Mouse (Mus musculus): ENCODE measurements at regions not wholly inside any gene's neighbourhood (a gene's known extent, or its start where the extent isn't known, plus 50 kb on each side); places are given as distances from the start of the nearest gene placed in this dataset.

DNA sequence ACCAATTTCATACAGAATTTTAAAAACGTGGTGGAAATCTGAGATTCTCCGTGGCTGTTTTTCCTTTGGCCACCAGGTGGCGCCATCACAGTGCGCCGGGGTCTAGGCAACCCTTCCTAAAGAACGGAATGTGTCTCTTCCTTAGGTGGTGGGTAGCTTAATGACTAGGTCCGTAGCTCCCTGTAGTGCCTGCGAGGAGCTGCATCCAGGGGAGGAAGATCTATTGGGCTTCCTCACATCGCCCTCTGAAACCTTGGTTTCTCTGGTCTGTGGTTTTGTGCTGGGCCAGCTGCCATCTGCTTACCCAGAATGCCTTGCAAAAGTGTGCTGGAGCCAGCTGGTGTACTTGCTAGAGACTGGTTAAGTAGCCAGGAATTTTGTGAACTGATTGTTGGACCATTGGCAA lies 107.6 kb downstream of the Slc4a3 start:
- no peak for TF ChIP-seq ZKSCAN1 (IDR thresholded peaks at IDR 0.05; ENCODE audit: borderline replicate concordance, low read depth, low read length)
- TF ChIP-seq CTCF (conservative IDR thresholded peaks at IDR 0.05 in 1 of 2, IDR thresholded peaks at IDR 0.05 in 1 of 2; ENCODE audit: low read depth in 2 of 2, low read length in 2 of 2), result peak; percentile 64 to 81
- no peak for TF ChIP-seq TCF12 (IDR thresholded peaks at IDR 0.05; ENCODE audit: low read depth, low read length)
- TF ChIP-seq JUN (IDR thresholded peaks at IDR 0.05; ENCODE audit: insufficient read depth, low read depth, low read length), result no peak
- no peak for TF ChIP-seq HCFC1 (IDR thresholded peaks at IDR 0.05; ENCODE audit: low read depth, low read length)
- no peak for TF ChIP-seq TBP (conservative IDR thresholded peaks at IDR 0.05; ENCODE audit: low read depth, low read length)
- no peak for TF ChIP-seq MYC (IDR thresholded peaks at IDR 0.05; ENCODE audit: low read depth, low read length)
- no peak for TF ChIP-seq MAX (IDR thresholded peaks at IDR 0.05; ENCODE audit: low read length)
- TF ChIP-seq POLR2A (IDR thresholded peaks at IDR 0.05; ENCODE audit: low read depth, low read length), result no peak

Data from CH12.LX (cell line).